Mouse (Mus musculus): ENCODE measurements at regions not wholly inside any gene's neighbourhood (a gene's known extent, or its start where the extent isn't known, plus 50 kb on each side); places are given as distances from the start of the nearest gene placed in this dataset.
A peak's percentile ranks its signal among the peaks of the same experiment; 100 is the strongest.

DNA sequence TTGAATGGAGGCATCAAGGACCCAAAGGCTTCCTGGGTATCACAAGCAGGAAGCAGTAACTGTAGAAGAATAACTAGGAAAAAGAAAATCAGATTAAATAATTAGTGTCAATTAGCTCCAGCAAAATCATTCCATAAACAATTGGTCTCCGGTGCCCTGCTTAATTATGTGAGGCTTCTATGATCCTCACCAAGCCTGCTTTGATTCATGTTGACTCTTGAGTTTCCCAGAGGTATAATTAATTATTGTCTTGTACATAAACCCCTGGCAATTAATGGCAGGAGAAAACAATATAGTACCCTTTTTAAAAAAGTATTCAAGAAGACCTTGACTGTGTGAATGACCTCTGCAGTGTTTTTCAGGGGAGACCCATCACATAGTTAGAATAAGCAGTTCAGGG, 61.5 kb upstream of the Sp8 start:
- no peak for DNase-seq (ENCODE audit: low spot score)

GRCm38 (mm10) chr12:118781978-118782377, 64.2 kb upstream of the Sp8 start:
- no peak for DNase-seq (ENCODE audit: low spot score)

- DNase-seq (ENCODE audit: low spot score): no peak
Measured at GRCm38 (mm10) chr12:118775463-118776064, 70.6 kb upstream of the Sp8 start.

GRCm38 (mm10) chr12:118772790-118773189, 73.3 kb upstream of the Sp8 start:
- DNase-seq (ENCODE audit: low spot score): no peak

DNA sequence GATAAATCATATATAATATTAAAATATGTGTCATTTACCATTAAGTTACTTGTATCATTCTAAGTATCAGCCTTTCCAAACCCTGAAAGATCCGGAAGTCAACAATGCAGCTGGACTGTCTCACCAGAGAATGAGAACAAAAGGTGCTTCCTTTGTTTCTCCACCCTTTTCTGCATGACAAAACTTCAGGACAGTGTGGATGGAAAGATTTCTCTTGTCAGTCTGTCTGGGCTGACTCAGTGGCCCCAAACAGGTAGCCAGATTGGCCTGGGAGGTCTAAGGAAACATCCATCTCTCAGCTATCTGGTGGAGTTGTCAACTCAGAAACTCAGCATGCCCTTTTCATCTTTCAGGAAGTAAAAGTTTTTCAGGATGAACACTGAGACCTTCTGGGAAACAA, 79.7 kb upstream of the Sp8 start:
- no peak for DNase-seq (ENCODE audit: low spot score)

DNA sequence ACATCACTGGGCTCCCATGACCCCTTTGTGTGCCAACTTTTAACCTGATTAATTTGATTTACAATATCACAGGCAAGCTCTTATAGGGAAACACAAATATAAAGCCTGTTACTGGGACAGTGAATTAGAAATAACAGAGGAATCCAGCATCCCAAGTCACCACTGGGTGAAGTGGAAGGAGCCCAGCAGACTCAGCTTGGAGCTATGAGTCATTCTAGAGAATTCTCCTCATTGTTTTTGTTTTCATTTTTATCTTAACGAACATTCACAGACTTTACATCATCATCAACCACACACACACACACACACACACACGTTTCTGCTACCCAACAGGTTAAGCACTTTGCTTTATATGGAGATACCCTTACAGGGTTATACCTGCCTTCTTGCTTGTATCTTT, 92.1 kb upstream of the Sp8 start:
- DNase-seq (ENCODE audit: low spot score): no peak

DNA sequence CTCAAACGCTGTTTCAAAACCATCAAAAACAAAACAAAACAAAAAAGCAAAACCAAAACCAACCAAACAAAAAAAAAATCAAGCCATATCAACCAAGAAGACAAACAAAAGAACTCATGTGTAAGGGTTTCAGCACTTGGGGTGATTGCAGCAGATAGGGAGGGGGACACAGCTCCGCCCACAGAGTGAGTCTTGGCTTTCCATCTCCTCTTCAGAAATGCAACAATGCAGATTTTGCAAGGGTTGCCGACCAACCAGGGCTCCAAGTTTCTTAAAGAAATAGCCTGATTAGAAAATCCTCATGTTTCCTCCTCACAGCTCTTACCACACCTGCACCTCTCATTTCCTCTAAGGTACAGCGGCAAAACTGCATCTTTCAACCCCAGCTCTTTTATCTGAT, 107.0 kb upstream of the Sp8 start:
- no peak for DNase-seq (ENCODE audit: low spot score)

DNA sequence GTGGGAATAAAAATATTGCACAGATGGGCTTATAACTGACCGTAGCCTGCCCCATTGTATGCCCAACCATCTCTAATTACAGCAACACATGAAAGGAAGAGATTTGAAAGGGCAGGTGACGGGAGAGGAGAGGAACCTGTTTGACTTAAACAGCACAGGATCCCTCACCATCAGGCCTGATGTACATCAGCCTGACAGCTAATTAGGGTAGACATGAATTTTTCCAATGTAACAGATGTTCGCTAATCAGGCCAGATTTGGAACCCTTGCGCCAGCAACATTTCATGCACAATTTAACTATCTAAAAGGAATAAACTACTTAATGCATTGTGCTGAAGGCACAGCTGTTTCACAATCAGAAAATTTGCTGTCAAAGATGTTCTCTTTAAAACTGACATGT, 120.2 kb upstream of the Sp8 start:
- no peak for DNase-seq (ENCODE audit: low spot score)

DNA sequence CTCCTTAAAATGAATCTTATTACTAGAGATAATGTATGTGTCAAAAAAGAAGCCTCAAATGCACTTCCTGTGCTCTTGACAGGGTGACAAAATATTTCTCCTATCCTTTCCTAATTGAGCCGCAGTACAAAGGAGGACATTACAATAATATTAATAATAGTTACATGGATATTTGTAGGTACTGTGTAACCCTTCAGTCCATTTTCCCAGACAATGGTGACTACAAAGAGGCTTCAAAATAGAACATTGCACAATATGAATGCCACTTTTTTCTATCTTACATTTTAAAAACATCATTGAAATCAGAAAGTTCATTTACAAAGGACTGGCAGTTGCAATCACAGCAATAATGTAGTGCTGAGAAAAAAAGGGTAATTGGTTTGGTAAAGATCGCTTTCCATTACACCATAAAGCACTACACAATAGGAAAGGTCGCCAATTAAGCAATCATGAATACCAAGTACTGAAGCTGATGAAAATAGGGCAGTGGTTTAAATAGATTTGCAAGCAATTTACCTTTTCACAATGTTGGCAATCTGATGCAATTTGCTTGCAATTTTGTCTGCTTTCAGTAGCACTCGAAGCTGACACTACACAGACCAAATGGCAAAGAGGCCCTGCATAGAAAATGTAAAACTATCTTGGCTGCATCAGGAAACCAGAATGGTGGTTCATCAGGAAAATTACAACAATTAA, 126.1 kb upstream of the Sp8 start:
- DNase-seq (ENCODE audit: low spot score): no peak

DNA sequence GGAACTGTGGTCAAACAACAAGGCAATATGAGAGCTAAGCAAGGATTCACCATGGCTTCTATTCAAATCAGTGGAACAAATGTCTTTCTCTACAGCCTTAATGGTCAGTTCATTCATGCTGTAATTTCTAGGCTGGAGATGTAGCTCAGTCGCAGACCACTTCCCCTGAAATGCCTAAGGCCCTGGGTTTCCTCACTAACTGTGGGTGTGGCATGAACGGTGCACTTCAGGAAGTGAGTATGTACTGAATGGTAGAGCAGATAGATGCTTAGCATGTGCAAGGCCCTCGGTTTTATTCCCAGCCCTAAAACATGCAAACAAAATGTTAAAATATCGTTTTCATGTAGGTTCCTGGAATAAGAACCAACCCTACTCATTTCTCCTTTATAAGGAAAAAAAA, 129.3 kb upstream of the Sp8 start:
- DNase-seq (ENCODE audit: low spot score): no peak

DNA sequence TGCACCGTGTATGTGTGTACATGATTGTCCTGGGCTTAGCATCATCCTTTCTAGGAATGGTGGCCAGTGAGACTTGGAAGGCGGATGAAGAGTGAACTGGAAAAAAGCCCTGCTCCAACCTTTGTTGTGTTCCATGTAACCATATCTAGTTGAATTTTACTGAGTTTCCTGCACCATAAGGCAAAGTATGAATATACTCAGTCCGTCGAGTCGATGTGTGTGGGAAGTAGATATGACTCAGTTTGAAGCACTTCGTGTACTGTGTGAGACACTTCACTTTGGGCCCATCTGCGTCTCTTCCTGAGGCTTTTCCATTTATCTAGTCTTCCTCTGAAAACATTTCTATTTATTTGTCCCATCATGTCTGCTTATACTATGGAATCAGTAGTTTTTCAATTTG, 139.5 kb upstream of the Sp8 start:
- peak; percentile 10 for DNase-seq (ENCODE audit: low spot score)

DNA sequence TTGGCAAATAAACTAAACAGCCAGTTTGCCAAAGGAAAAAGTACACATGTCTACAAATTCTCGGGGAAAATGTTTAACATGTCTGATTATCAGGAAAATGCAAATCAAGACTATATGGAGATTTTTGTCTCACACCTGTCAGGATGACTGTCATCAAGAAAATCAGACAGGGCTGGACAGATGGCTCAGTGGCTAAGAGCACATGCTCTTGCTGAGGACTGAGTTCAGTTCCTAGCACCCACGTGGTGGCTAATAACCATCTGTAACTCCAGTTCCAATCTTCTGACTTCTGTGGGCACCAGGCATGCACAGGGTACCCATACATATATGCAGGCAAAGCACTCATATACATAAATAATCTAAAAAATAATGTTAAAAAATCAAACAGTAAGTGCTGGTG, 141.3 kb upstream of the Sp8 start:
- no peak for DNase-seq (ENCODE audit: low spot score)

DNA sequence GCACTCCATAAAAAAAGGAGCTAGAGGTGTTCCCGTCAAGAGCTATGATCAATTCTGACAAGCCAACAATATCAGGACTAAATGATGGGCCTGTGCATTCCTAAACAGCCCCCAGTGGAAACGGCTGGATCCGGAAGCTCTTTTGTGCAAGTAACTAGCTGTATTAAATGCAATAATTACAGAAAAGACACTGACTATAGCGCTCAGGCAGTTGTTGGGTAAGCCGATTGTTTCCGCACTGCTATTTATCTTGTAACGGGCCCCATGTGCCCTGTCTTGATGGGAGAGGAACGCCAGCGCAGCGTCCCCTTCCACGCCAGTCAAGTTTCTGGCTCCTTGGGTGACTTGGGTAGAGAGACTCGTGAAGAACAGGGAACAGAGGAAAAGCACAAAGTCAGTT, 142.4 kb upstream of the Sp8 start:
- DNase-seq (ENCODE audit: low spot score): no peak

DNA sequence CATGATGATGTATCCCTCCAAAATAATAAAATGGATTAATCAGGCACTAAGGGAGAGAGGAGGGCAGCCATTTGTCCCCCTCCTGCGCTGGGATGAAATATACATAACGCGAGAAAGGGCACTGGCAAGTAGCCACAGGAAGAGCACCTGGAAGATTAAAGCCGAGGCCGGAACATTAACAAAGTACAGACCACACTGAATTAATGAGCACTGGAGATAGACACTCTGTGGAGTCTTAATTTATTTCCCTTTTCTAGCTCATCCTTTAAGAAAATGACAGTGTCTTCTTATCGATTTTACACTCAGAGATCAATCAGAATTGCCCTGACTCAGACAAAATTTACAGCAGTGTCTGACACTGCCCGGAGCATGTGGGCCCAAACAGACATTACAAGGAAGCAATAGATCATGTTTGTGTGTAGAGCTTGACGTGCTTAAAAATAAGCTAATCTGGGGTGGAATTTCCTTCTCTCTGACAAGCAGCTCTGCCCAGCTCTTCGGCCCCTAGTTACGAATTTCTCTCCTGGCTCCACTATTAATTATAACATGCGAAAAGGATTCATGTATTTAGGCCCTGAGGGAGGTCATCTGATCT, 143.0 kb upstream of the Sp8 start:
- no peak for DNase-seq (ENCODE audit: low spot score)

DNA sequence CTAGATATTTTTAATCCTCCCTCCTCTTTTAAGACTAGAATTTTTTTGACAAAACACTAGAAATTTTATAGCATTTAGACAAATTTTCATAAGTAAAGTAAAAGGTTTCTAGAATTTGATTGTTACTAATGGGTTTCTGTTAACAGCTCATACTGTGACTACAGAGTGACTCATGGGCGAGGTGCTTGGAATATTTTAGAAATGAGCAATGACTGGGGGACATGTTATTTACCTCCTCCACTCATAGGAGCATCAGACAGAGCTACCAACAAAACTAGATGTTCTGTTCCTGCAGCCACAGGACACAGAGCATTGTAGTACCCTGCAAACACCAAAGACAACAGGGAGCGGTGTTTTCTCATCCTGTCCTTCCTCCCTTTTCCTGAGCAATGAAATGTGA, 144.3 kb upstream of the Sp8 start:
- DNase-seq (ENCODE audit: low spot score): no peak

DNA sequence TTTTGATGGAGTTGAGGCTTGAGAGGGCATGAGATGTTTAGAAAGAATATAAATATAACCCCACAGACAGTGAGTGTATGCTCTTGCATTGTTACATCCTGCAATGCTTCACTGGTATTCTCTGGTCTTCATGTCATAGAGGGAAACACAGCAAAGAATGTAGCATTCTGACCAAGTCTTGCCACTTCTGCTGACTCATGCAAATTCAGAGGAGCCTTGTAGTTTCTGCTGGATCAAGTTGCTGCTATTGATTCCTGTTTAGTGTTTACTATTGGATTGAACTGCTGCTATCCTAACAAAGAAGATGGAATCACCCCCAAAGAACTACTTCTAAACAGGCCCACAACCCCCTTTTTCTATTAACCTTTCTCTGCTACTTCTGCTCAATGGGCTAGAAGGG, 148.0 kb upstream of the Sp8 start:
- no peak for DNase-seq (ENCODE audit: low spot score)

DNA sequence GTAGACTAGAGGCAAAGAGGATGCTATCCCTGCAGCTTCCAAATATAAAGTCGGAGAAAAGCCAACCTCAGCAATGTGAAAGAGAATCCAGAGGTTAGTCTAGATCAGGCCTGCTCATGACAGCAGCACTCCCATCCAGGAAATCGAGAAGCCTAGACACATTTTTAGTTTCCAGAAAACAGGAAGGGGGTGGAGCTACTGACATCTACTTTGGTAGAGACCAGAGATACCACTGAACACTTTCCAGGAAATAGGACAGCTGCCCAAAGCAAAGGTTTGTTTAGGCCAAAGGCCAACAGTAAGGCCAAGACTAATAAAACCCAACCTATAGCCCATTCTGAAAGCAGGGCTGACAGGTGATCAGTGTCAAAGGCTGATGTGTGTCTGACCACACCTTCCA, 151.4 kb upstream of the Sp8 start:
- DNase-seq (ENCODE audit: low spot score): no peak

- DNase-seq (ENCODE audit: low spot score): no peak
Measured at GRCm38 (mm10) chr12:118682902-118683301, 163.2 kb upstream of the Sp8 start.

- no peak for DNase-seq (ENCODE audit: low spot score)
Measured at GRCm38 (mm10) chr12:118677989-118678388, 168.1 kb upstream of the Sp8 start.

GRCm38 (mm10) chr12:118661575-118661974, 184.6 kb upstream of the Sp8 start:
- no peak for DNase-seq (ENCODE audit: low spot score)

DNA sequence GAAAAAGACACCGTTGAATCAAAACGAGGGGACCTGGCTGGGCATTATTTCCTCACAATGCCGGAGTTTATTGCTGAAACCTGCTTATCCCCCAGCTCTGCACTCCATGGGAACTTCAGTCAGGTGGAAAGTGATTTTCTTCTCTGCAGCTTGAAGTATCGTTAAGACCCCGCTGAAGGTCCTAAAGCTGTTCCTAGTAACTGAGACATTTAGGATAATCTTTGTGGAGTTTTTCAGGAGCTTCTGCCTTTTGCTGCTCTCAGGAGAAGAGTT, 185.0 kb upstream of the Sp8 start:
- no peak for DNase-seq (ENCODE audit: low spot score)

GRCm38 (mm10) chr12:118660384-118661213, 185.5 kb upstream of the Sp8 start:
- DNase-seq (ENCODE audit: low spot score): no peak
